Comparison of ENCODE assay signal across 8 mouse cellular contexts in the genomic region with DNA sequence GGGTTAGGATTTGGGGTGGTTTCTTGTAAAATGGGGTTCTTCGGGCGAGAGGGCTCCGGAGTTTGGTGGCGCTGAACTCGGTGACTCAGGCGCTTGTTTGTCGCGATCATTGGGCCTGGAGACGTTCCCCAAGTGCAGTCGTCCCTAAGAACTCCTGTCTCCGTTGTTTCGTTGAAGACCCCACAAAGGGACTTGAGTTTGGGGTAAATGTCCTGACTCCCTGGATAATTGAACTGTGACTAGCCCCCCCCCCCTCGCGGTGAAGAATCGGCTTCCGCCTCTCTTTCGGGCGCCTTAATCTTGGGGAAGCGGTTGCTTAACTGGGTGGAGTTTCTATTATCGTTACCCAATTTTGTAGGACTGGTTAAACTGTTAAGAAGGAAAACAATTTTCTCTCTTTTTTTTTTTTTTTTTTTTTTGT. TPM values are rescaled to one million over a fixed set of nuclear protein-coding genes. Genes with fewer than 3 reads are reported as not detected.
A peak's percentile ranks its signal among the peaks of the same experiment; 100 is the strongest.
DNase-seq lines count a peak whose midpoint lies in the region; ATAC-seq and TF ChIP-seq lines count a peak whose summit lies in the region.

No protein-coding gene starts in this region.

- in situ Hi-C loops in ES-E14 (cut with MboI; ENCODE audit: low sequenced_read_pairs in 2 of 2, unreplicated experiment in 2 of 2), result no loop called here

- H3K27ac ChIP-seq in ES-E14 (ENCODE audit: insufficient read depth, low read depth, low read length, poor library complexity, severe bottlenecking), result peak overlapping the region; percentile 85
- H3K27ac ChIP-seq in intestine, embryonic 16.5 days (ENCODE audit: low read length), result peak overlapping the region; percentile 89

- DNase-seq in heart, adult 9 months (ENCODE audit: low spot score in 2 of 2), result peak; percentile 35 to 42
- DNase-seq in heart, adult 11 months, result no peak
- DNase-seq in ES-E14 (ENCODE audit: low read depth, low spot score), result no peak
- DNase-seq in ovary, postnatal 10 days (ENCODE audit: low spot score), result no peak

- ATAC-seq in erythroblast, adult 5-6 weeks (replicated peaks; ENCODE audit: low FRiP score, poor library complexity, severe bottlenecking), result peak; percentile 57
- ATAC-seq in intestine, embryonic 16.5 days, result peak; percentile 32; the same call in 1 of the 2 replicates
- ATAC-seq in megakaryocyte progenitor cell, adult 5-6 weeks (replicated peaks; ENCODE audit: poor library complexity), result peak; percentile 59
- no peak; the same call in 1 of the 2 replicates for ATAC-seq in cerebellum, adult (ENCODE audit: insufficient number of reproducible peaks, low FRiP score, low TSS enrichment)

- H3K4me1 ChIP-seq in ES-E14 (ENCODE audit: control insufficient read depth in 2 of 2, insufficient read depth in 2 of 2, low read length in 2 of 2, poor library complexity in 1 of 2), result 0 out of 4 replicates have a peak, but pooled peaks cover 0 to 3% of the 10 kb centered on the region in 2 experiments
- H3K4me1 ChIP-seq in intestine, embryonic 16.5 days (ENCODE audit: control insufficient read depth, insufficient read depth, low read length), result peaks cover 20% of the 10 kb centered on the region

- peaks cover 17% of the 10 kb centered on the region for H3K36me3 ChIP-seq in ES-E14 (ENCODE audit: control insufficient read depth, insufficient read depth, low read length, poor library complexity, severe bottlenecking)
- 0 out of 2 replicates have a peak, but pooled peaks cover 2% of the 10 kb centered on the region for H3K36me3 ChIP-seq in intestine, embryonic 16.5 days (ENCODE audit: control insufficient read depth, insufficient read depth, low read length)

- no peak overlapping the region for H3K4me2 ChIP-seq in intestine, embryonic 16.5 days (ENCODE audit: low read depth, low read length)

- no peaks in the 10 kb centered on the region for H3K27me3 ChIP-seq in intestine, embryonic 16.5 days (replicated peaks; ENCODE audit: control insufficient read depth, insufficient read depth, low read length)

- WGBS in intestine, embryonic 16.5 days, result under 1% methylated on average over 20 of the region's 20 CpGs

- H3K4me3 ChIP-seq in ES-E14 (ENCODE audit: insufficient read depth in 1 of 2, low read depth in 1 of 2, low read length in 2 of 2, poor library complexity in 1 of 2, severe bottlenecking in 1 of 2), result peak overlapping the region; percentile 87 to 99
- H3K4me3 ChIP-seq in intestine, embryonic 16.5 days (ENCODE audit: low read length), result peak overlapping the region; percentile 97

- H3K9ac ChIP-seq in ES-E14 (ENCODE audit: insufficient read depth, low read depth, low read length, poor library complexity, severe bottlenecking), result peak overlapping the region; percentile 100
- peak overlapping the region; percentile 95 for H3K9ac ChIP-seq in intestine, embryonic 16.5 days (ENCODE audit: low read depth, low read length)

- H3K9me3 ChIP-seq in ES-E14 (ENCODE audit: control insufficient read depth, insufficient read depth, low read depth, low read length), result no peaks in the 10 kb centered on the region
- H3K9me3 ChIP-seq in intestine, embryonic 16.5 days (ENCODE audit: control insufficient read depth, low read length), result no peaks in the 10 kb centered on the region

TF ChIP-seq in ES-E14, 5 proteins besides CTCF, POLR2A, EP300 and RAD21:
- TF ChIP-seq ZNF384 (IDR thresholded peaks at IDR 0.05; ENCODE audit: low read depth, low read length) (peak; percentile 44; the same call in 1 of the 2 replicates), HCFC1 (IDR thresholded peaks at IDR 0.05; ENCODE audit: borderline replicate concordance, insufficient read depth, low read length) (no peak), MAFK (IDR thresholded peaks at IDR 0.05; ENCODE audit: insufficient read depth, low read depth, low read length) (no peak), ZC3H11A (IDR thresholded peaks at IDR 0.05; ENCODE audit: borderline replicate concordance, low read depth, low read length) (no peak), CHD2 (IDR thresholded peaks at IDR 0.05; ENCODE audit: low read depth, low read length) (no peak)

RNA-seq across cellular contexts. Expression of a gene that starts 0.6 kb away (rescaled TPM):
- total RNA-seq in ES-E14 (2012; rRNA removed), result 177 and 201 TPM in 2 replicates
- 409 and 448 TPM in 2 replicates for total RNA-seq in erythroblast, adult 5-6 weeks (2015; ENCODE audit: low replicate concordance)
- total RNA-seq in erythroblast, adult 5-6 weeks (2017; ENCODE audit: low replicate concordance), result 409 and 414 TPM in 2 replicates
- 170 and 172 TPM in 2 replicates for polyA plus RNA-seq in intestine, embryonic 16.5 days (2015; fragmentation: Nextera tagmentation; extraction: Ambion mirVana)
- total RNA-seq in megakaryocyte progenitor cell, adult 5-6 weeks (2015), result 389 and 414 TPM in 2 replicates
- 215 and 254 TPM in 2 replicates for total RNA-seq in megakaryocyte progenitor cell, adult 5-6 weeks (2017)

RNA-seq across cellular contexts. Expression of a gene that starts 5.8 kb away (rescaled TPM):
- total RNA-seq in ES-E14 (2012; rRNA removed), result 11.5 and 15.1 TPM in 2 replicates
- total RNA-seq in erythroblast, adult 5-6 weeks (2015; ENCODE audit: low replicate concordance), result 0.84 and 0.96 TPM in 2 replicates
- 3.8 and 4.0 TPM in 2 replicates for total RNA-seq in erythroblast, adult 5-6 weeks (2017; ENCODE audit: low replicate concordance)
- polyA plus RNA-seq in intestine, embryonic 16.5 days (2015; fragmentation: Nextera tagmentation; extraction: Ambion mirVana), result 11.5 and 14.9 TPM in 2 replicates
- 5.6 and 6.1 TPM in 2 replicates for total RNA-seq in megakaryocyte progenitor cell, adult 5-6 weeks (2015)
- total RNA-seq in megakaryocyte progenitor cell, adult 5-6 weeks (2017), result 9.0 and 11.3 TPM in 2 replicates

RNA-seq across cellular contexts. Expression of a gene that starts 44.8 kb away (rescaled TPM):
- total RNA-seq in ES-E14 (2012; rRNA removed), result 71.4 and 106 TPM in 2 replicates
- total RNA-seq in erythroblast, adult 5-6 weeks (2015; ENCODE audit: low replicate concordance), result 36.6 and 43.8 TPM in 2 replicates
- total RNA-seq in erythroblast, adult 5-6 weeks (2017; ENCODE audit: low replicate concordance), result 41.2 and 53.1 TPM in 2 replicates
- 259 and 281 TPM in 2 replicates for polyA plus RNA-seq in intestine, embryonic 16.5 days (2015; fragmentation: Nextera tagmentation; extraction: Ambion mirVana)
- 103 and 105 TPM in 2 replicates for total RNA-seq in megakaryocyte progenitor cell, adult 5-6 weeks (2015)
- total RNA-seq in megakaryocyte progenitor cell, adult 5-6 weeks (2017), result 78.8 and 83.5 TPM in 2 replicates

Comparison
In these comparisons a context has a peak if more than half of its experiments do, and no peak if none do; other contexts are left out.
1. DNase-seq: peak in heart, adult 9 months (2 of 2); none in heart, adult 11 months (single experiment), ES-E14 (single experiment) and ovary, postnatal 10 days (single experiment).